In genomic region chr11:104638006-104638405, GRCm38 (mm10) we compare ENCODE assay signal across 25 mouse cellular contexts. TPM values are rescaled to one million over a fixed set of nuclear protein-coding genes. Genes with fewer than 3 reads are reported as not detected.
A peak's percentile ranks its signal among the peaks of the same experiment; 100 is the strongest.
DNase-seq lines count a peak whose midpoint lies in the region; ATAC-seq and TF ChIP-seq lines count a peak whose summit lies in the region.
"Had no signal": no experiment of that assay in that cellular context is flagged by ENCODE, and none has a peak within 500 bp of the region (broad histone marks: within the 10 kb centered on the region; RNA-seq: fewer than 3 reads in every experiment).

No protein-coding gene starts in this region.

- DNase-seq in embryo, embryonic 10 days (ENCODE audit: low spot score), result peak; percentile 23
- DNase-seq in embryo, embryonic 9.5 days (ENCODE audit: extremely low spot score), result no peak
- DNase-seq in left cerebral cortex, postnatal 4 days, result peak; percentile 43
- DNase-seq in left cerebral cortex, adult 9 months (ENCODE audit: low spot score in 2 of 2), result no peak
- DNase-seq in spleen, adult 2 months (ENCODE audit: low read depth in 1 of 2, low spot score in 2 of 2), result no peak
- no peak for DNase-seq in spleen, adult 18-20 months
- DNase-seq in adrenal gland, adult 18-20 months (ENCODE audit: low spot score in 2 of 2), result no peak
- DNase-seq: adrenal gland, adult 8-10 months; adrenal gland, postnatal 36 days; cerebellum, adult 11 months; cerebellum, adult 9-10 months; cerebellum, postnatal 36 days; gastrocnemius, postnatal 36 days; heart, postnatal 10 days; heart, postnatal 4 days had no signal

- H3K4me1 ChIP-seq in spleen, adult 2 months (ENCODE audit: control insufficient read depth, insufficient read depth, insufficient read length), result peaks cover 23% of the 10 kb centered on the region; the same call in 1 of the 2 replicates
- H3K4me1 ChIP-seq in kidney, embryonic 15.5 days, result no peaks in the 10 kb centered on the region
- H3K4me1 ChIP-seq: embryonic facial prominence, embryonic 15.5 days; heart, embryonic 10.5 days; hindbrain, embryonic 13.5 days; intestine, embryonic 15.5 days had no signal

- intact Hi-C loops in left cerebral cortex, postnatal 4 days (cut with DNase I), result no loop called here

- no peak for TF ChIP-seq POLR2A in spleen, adult 2 months (IDR thresholded peaks at IDR 0.05; ENCODE audit: low read depth, low read length)

- no peak for TF ChIP-seq CTCF in spleen, adult 2 months (IDR thresholded peaks at IDR 0.05; ENCODE audit: extremely low read depth, insufficient read depth, insufficient read length, insufficient replicate concordance)

- peak overlapping the region; percentile 43; the same call in 1 of the 2 replicates for H3K27ac ChIP-seq in spleen, adult 2 months (ENCODE audit: insufficient read depth, low read length)
- H3K27ac ChIP-seq in kidney, embryonic 15.5 days, result no peak overlapping the region
- H3K27ac ChIP-seq: embryonic facial prominence, embryonic 15.5 days; forebrain, embryonic 10.5 days; heart, embryonic 10.5 days; hindbrain, embryonic 13.5 days; intestine, embryonic 15.5 days had no signal

- no peaks in the 10 kb centered on the region; the same call in 1 of the 2 replicates for H3K36me3 ChIP-seq in spleen, adult 2 months (ENCODE audit: control insufficient read depth, insufficient read depth, low read length)
- no peaks in the 10 kb centered on the region for H3K36me3 ChIP-seq in kidney, embryonic 15.5 days
- H3K36me3 ChIP-seq: embryonic facial prominence, embryonic 15.5 days; forebrain, embryonic 10.5 days; hindbrain, embryonic 13.5 days; intestine, embryonic 15.5 days had no signal

- no peak overlapping the region for H3K4me2 ChIP-seq in kidney, embryonic 15.5 days
- H3K4me2 ChIP-seq: embryonic facial prominence, embryonic 15.5 days; hindbrain, embryonic 13.5 days; intestine, embryonic 15.5 days had no signal

- 77% methylated on average over 5 of the region's 5 CpGs for WGBS in spleen, adult 2 months
- WGBS in kidney, embryonic 15.5 days, result 72% methylated on average over 5 of the region's 5 CpGs

- no peaks in the 10 kb centered on the region for H3K27me3 ChIP-seq in spleen, adult 2 months (ENCODE audit: control insufficient read depth, insufficient read depth, low read length)
- no peaks in the 10 kb centered on the region for H3K27me3 ChIP-seq in kidney, embryonic 15.5 days
- H3K27me3 ChIP-seq: CH12.LX; embryonic facial prominence, embryonic 15.5 days; hindbrain, embryonic 13.5 days; intestine, embryonic 15.5 days had no signal

- no peak for ATAC-seq in kidney, embryonic 15.5 days (replicated peaks; ENCODE audit: low FRiP score)
- ATAC-seq: forebrain, embryonic 14.5 days; intestine, embryonic 15.5 days had no signal

- H3K4me3 ChIP-seq in spleen, adult 2 months (ENCODE audit: extremely low read depth, insufficient read depth, insufficient read length), result no peak overlapping the region
- H3K4me3 ChIP-seq in kidney, embryonic 15.5 days (replicated peaks), result no peak overlapping the region
- H3K4me3 ChIP-seq: embryonic facial prominence, embryonic 15.5 days; erythroblast, embryonic 14.5 days; forebrain, embryonic 10.5 days; heart, embryonic 10.5 days; hindbrain, embryonic 13.5 days; intestine, embryonic 15.5 days had no signal

- H3K9ac ChIP-seq in kidney, embryonic 15.5 days, result no peak overlapping the region
- H3K9ac ChIP-seq: embryonic facial prominence, embryonic 15.5 days; hindbrain, embryonic 13.5 days; intestine, embryonic 15.5 days had no signal

- H3K9me3 ChIP-seq in kidney, embryonic 15.5 days (replicated peaks), result no peaks in the 10 kb centered on the region
- H3K9me3 ChIP-seq: embryonic facial prominence, embryonic 15.5 days; forebrain, embryonic 10.5 days; heart, embryonic 10.5 days; hindbrain, embryonic 13.5 days; intestine, embryonic 15.5 days had no signal

RNA-seq across cellular contexts. Expression of gene Itgb3, which starts 30.2 kb away (rescaled TPM):
- total RNA-seq in left cerebral cortex, postnatal 4 days (2021), result 1 to 10 TPM; 4.1 TPM
- 25.6 and 29.1 TPM in 2 replicates for polyA plus RNA-seq in spleen, adult 2 months (2012; rRNA removed)
- polyA plus RNA-seq in kidney, embryonic 15.5 days (2015; fragmentation: Nextera tagmentation; extraction: Ambion mirVana), result 3.4 and 3.6 TPM in 2 replicates
- total RNA-seq in adrenal gland, adult 18-20 months (2021), result 10 to 100 TPM; 12.6 to 14.7 TPM

RNA-seq across cellular contexts. Expression of gene Gm11639, which starts 47.5 kb away (rescaled TPM):
- under 1 TPM; 0.79 to 0.96 TPM for total RNA-seq in left cerebral cortex, postnatal 4 days (2021)
- polyA plus RNA-seq in spleen, adult 2 months (2012; rRNA removed), result not detected in 2 replicates
- 0.17 and 0.30 TPM in 2 replicates for polyA plus RNA-seq in kidney, embryonic 15.5 days (2015; fragmentation: Nextera tagmentation; extraction: Ambion mirVana)
- under 1 TPM in 1 of 2 experiments, not detected in 1; 0.03 TPM for total RNA-seq in adrenal gland, adult 18-20 months (2021)
- total RNA-seq: gastrocnemius, postnatal 36 days had no signal
- polyA plus RNA-seq: erythroblast, embryonic 14.5 days; forebrain, embryonic 10.5 days; forebrain, embryonic 14.5 days; heart, embryonic 14.5 days; intestine, embryonic 15.5 days had no signal

Comparison
In these comparisons a context has a peak if more than half of its experiments do, and no peak if none do; other contexts are left out.
1. DNase-seq: peak in embryo, embryonic 10 days (single experiment) and left cerebral cortex, postnatal 4 days (single experiment); none in embryo, embryonic 9.5 days (single experiment), left cerebral cortex, adult 9 months (0 of 2), spleen, adult 2 months (0 of 2), spleen, adult 18-20 months (0 of 2) and adrenal gland, adult 18-20 months (0 of 2).